Mouse (Mus musculus) C2C12 (cell line): Measurements from ENCODE around the gene Ugt8a.

Experiments used
- CTCF ChIP-seq: IDR thresholded peaks from one replicate; pipeline ENCODE4 v1.5.1; 2011; ENCODE audit not compliant: control insufficient read depth, insufficient read depth, insufficient read length
- MYOG ChIP-seq: IDR thresholded peaks from one replicate; pipeline ENCODE4 v1.6.1; 2011; ENCODE audit not compliant: control insufficient read depth, insufficient read length; ENCODE audit errors: extremely low read depth
- USF1 ChIP-seq: IDR thresholded peaks from one replicate; pipeline ENCODE4 v1.6.1; 2011; ENCODE audit warnings: low read depth, mild to moderate bottlenecking, control low read depth, moderate library complexity

DNA sequence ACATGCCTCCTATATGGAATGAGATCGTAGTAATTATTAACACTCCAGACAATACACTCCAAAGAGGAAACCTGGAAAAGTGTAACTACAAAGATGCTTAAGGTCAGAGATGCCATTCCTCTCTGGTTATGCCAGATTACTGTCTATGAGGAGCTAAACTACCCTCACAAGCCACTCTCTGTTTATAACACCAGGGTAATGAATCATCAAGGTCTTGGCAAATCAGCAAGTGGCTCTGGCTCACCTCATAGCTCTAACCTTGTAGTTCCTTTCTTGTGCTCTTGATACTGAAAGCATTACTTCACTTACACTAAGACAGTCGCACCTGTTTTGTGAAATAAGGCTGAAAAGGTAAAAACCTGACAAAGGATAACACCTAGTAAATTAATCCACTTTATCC is 17.5 kb downstream of the Ugt8a start:
- no peak for TF ChIP-seq CTCF
- TF ChIP-seq USF1: no peak
- TF ChIP-seq MYOG: no peak
